Mouse (Mus musculus) heart, adult 2 months (tissue): ENCODE results near the gene Casc3. TPM values are rescaled to one million over a fixed set of nuclear protein-coding genes. Genes with fewer than 3 reads are reported as not detected.

ENCODE experiments used
- DNase-seq, 2 experiments: peaks; one replicate each; pipeline ENCODE4 v3.0.0; 2021
- H3K27ac ChIP-seq: fragments of 200-600 bp; 2 replicates; pipeline ENCODE4 v1.8.1; 2022
- H3K27me3 ChIP-seq: fragments of 200-500 bp; 2 replicates; pipeline ENCODE4 v1.6.1; 2012; ENCODE audit warnings: mild to moderate bottlenecking, low read length, inconsistent platforms, mixed read lengths; ENCODE audit not compliant: control insufficient read depth, insufficient read depth
- H3K36me3 ChIP-seq: fragments of 200-500 bp; 2 replicates; pipeline ENCODE4 v1.6.1; 2012; ENCODE audit warnings: low read length, inconsistent platforms; ENCODE audit not compliant: control insufficient read depth, insufficient read depth
- H3K4me1 ChIP-seq: fragments of 200-500 bp; 2 replicates; pipeline ENCODE4 v1.6.1; 2011; ENCODE audit warnings: low read length; ENCODE audit not compliant: control insufficient read depth, insufficient read depth
- H3K4me3 ChIP-seq: fragments of 200-600 bp; 2 replicates; pipeline ENCODE4 v1.8.1; 2022
- H3K79me2 ChIP-seq: fragments of 200-500 bp; replicated peaks from 2 replicates; pipeline ENCODE4 v1.6.1; 2012; ENCODE audit warnings: mild to moderate bottlenecking, inconsistent platforms, low read length, moderate library complexity, mixed read lengths; ENCODE audit not compliant: control insufficient read depth, insufficient read depth
- H3K9ac ChIP-seq: fragments of 200-500 bp; 2 replicates; pipeline ENCODE4 v1.6.1; 2012; ENCODE audit warnings: low read depth, mild to moderate bottlenecking, control low read depth, inconsistent platforms, low read length, mixed read lengths
- CTCF ChIP-seq: fragments of 200-600 bp; IDR thresholded peaks from 2 replicates; pipeline ENCODE4 v1.8.1; 2022; ENCODE audit warnings: antibody characterized with exemption, mild to moderate bottlenecking, moderate library complexity
- EP300 ChIP-seq: fragments of 200-500 bp; IDR thresholded peaks from 2 replicates; pipeline ENCODE4 v1.6.1; 2011; ENCODE audit warnings: low read depth, low read length, control low read depth; ENCODE audit not compliant: insufficient read depth
- POLR2A ChIP-seq: fragments of 200-500 bp; IDR thresholded peaks from 2 replicates; pipeline ENCODE4 v1.6.1; 2011; ENCODE audit warnings: mild to moderate bottlenecking, low read depth, low read length, control low read depth; ENCODE audit not compliant: insufficient read depth
- WGBS: fragments of 180-500 bp; shearing (Covaris S2); methylation state at CpG from one replicate; pipeline ENCODE4 v1.1.7; 2018; 5-methylcytosine and 5-hydroxymethylcytosine counted together
- intact Hi-C: fragments of 180-260 bp; cut with DNase I; formaldehyde crosslinking; loops from one replicate; pipeline ENCODE4 v1.15.1; 2025
- polyA plus RNA-seq: library from polyadenylated mRNA; depleted of rRNA; stranded (reverse); fragments of >200 nt; gene quantifications from 2 replicates; pipeline ENCODE4 v1.2.3, GENCODE M21; 2012
- total RNA-seq, 2 experiments: library from RNA; stranded (reverse); gene quantifications; 2 replicates each; pipeline ENCODE4 v1.2.3; 2021

Gene Casc3
- total and polyA plus RNA-seq, 3 experiments: 17.5 to 20.7 (median 18.7) TPM

DNA sequence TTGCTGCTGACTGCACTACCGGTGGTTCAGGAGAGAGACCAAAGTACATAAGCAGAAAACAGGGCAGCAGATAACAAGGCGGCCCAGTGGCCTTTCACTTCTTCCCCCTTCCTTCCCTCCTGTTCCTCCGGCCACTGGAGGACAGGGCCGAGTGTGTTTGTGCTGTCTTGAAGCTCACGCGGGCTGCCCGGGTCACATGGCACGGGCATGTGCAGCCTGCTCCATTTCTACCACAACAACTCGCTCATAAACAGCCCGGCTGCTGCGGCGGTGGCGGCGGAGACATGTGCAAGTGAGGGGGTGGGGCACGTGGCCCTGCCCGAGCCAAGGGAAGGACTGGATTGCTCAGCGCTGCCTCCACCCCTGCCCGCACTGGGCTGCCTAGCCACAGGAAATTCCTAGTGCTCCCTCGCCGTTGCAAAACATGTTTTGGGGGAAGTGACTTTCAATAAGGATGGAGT is 21.4 kb upstream of the Casc3 start:
- peak; percentile 99 for TF ChIP-seq EP300
- TF ChIP-seq POLR2A: peak; percentile 93
- peak; percentile 62 for TF ChIP-seq CTCF
- peaks cover 9% of the 10 kb centered on the region for H3K36me3 ChIP-seq

DNA sequence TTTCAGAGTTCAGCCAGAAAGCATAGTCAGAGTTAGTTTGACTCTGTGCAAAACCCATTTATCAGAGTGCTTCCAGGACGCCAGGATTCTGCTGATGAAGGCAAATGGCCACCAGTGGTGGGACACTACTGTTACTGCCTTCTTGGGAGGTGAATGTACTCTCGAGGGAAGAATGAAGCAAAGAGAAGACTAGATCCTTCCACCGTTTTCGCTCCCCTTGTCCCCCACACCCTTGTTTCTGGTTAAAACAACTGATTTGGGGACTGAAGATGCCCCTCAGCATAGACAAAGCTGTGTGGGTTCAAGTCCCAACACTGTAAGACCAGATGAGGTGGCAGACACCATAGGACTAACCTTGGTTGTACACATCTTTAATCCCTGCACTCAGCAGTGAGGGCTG is 20.6 kb upstream of the Casc3 start:
- peak overlapping the region; percentile 99 for H3K27ac ChIP-seq
- intact Hi-C loops: no loop called here
- peaks cover 42% of the 10 kb centered on the region for H3K4me1 ChIP-seq
- TF ChIP-seq POLR2A (no peak), CTCF (no peak), EP300 (no peak)
- no peaks in the 10 kb centered on the region for H3K79me2 ChIP-seq
- H3K4me3 ChIP-seq: no peak overlapping the region; the same call in 1 of the 2 replicates
- no peaks in the 10 kb centered on the region for H3K27me3 ChIP-seq
- peaks cover 9% of the 10 kb centered on the region for H3K36me3 ChIP-seq
- peak in 1 of 2 experiments; percentile 44 for DNase-seq
- WGBS: 58% methylated on average over 4 of the region's 4 CpGs
- H3K9ac ChIP-seq: peak overlapping the region; percentile 58

More for the DNA sequence above, 21.4 kb upstream of the Casc3 start:
- Histone ChIP-seq H3K79me2 (no peaks in the 10 kb centered on the region), H3K27me3 (no peaks in the 10 kb centered on the region), H3K9ac (peak overlapping the region; percentile 64), H3K4me1 (peaks cover 38% of the 10 kb centered on the region), H3K27ac (peak overlapping the region; percentile 99), H3K4me3 (peak overlapping the region; percentile 30)
- intact Hi-C loops: loop anchor here (1.0 kb wide), 1 partner anchor 8 kb away; the partner anchor contains the start of gene Nr1d1
- DNase-seq: peak; percentile 97 to 99
- WGBS: 0% methylated on average over 20 of the region's 20 CpGs

DNA sequence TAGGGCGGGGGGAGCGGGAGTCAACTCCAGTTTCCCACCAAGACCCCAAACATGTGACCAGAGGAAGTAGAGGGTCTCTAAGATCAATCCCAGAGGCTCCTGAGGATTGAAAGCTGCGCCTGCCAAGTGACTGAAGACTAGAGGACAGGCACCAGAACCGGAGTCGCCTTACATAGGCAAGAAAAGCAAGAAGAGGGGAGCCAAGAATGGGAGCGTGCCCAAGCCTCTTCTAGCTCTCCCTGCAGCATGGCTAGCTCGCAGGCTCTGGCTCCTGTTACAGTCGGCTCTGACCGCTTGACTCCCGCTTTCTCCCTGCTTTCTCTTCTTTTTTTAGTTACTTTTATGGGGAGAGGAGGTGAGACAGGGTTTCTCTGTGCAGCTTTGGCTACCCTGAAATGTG is 19.5 kb upstream of the Casc3 start:
- peak; percentile 57 to 66 for DNase-seq
- Histone ChIP-seq H3K9ac (peak overlapping the region; percentile 81), H3K4me1 (peaks cover 42% of the 10 kb centered on the region), H3K27ac (peak overlapping the region; percentile 99), H3K27me3 (no peaks in the 10 kb centered on the region), H3K4me3 (peak overlapping the region; percentile 13; the same call in 1 of the 2 replicates), H3K36me3 (peaks cover 9% of the 10 kb centered on the region), H3K79me2 (no peaks in the 10 kb centered on the region)
- intact Hi-C loops: no loop called here
- 11% methylated on average over 10 of the region's 10 CpGs for WGBS
- no peak for TF ChIP-seq POLR2A
- no peak for TF ChIP-seq CTCF
- no peak for TF ChIP-seq EP300

DNA sequence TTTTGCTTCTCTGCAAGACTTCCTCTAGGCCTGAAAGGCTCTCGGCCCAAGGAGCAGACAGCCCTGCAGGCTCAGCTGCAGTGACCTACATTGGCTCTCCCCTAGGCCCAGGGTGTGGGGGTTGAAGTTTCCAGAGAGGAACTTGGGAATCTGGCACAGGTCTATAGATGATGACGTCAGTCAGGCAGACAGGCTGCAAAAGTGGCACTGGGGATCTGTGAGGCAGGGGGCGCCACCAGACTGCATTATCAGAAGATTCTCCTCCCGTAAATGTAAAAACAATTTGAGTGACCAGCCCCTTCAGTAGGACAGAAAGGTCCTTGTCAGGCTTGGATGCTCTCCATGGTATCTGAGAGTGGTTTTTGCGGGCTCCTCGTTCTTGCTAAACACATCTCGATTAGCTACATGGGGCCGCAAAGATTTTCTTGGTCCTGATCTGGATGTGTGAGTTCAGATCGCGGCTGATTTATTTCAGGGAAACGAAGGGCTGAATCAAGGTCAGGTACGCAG is 18.9 kb upstream of the Casc3 start:
- Histone ChIP-seq H3K9ac (peak overlapping the region; percentile 81), H3K27ac (peak overlapping the region; percentile 99), H3K4me3 (peak overlapping the region; percentile 45), H3K36me3 (peaks cover 9% of the 10 kb centered on the region), H3K4me1 (peaks cover 42% of the 10 kb centered on the region), H3K79me2 (no peaks in the 10 kb centered on the region), H3K27me3 (no peaks in the 10 kb centered on the region)
- peak; percentile 86 to 90 for DNase-seq
- TF ChIP-seq CTCF (peak; percentile 84), EP300 (peak; percentile 91), POLR2A (peak; percentile 80)
- 1% methylated on average over 12 of the region's 12 CpGs for WGBS
- intact Hi-C loops: loop anchor here (2.0 kb wide), 1 partner anchor 13 kb away; no protein-coding TSS in a partner anchor

DNA sequence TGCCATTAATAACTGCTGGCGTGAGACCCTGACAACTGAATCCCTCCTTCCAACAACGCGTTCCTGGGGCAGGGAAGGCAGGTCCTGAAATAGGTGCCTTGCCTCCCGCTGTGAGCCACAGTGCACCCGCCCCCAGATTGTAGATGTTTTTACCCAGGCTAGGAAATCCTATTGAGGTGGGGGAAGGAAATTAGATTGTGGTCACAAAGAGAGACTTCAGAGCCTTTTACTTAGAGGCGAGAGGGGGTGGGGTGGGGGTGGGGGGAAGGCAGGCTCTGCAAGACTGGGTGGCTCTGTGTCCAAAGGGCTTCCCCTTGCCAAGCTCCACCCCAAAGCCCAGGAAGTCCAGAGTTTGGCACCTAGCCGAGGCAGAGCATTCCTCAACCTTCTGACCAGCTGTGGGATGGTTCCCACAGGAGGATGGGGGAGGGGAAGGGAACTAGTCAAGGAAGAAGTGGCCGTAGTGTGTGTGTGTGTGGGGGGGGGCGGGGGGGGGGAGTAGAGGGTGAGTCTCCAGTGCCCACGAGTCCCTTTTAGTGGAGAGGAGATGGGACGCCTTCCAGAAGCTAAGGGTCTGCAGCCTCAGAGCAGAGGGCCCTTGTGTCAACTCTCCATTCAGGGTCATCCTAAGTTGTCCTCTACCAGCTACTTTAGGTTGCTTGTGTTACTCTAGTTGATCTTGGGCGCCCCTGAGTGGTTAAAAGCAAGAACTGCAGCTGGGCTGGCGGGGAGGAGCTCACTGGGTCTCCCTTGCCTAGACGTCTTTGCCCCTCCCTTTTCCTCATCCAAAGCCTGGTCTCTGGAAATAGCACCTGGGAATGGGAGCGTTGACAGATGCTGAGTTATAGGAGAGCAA is 18.1 kb upstream of the Casc3 start:
- Histone ChIP-seq H3K4me3 (peak overlapping the region; percentile 45), H3K27me3 (no peaks in the 10 kb centered on the region), H3K4me1 (peaks cover 40% of the 10 kb centered on the region), H3K36me3 (peaks cover 9% of the 10 kb centered on the region), H3K9ac (peak overlapping the region; percentile 81), H3K27ac (peak overlapping the region; percentile 99), H3K79me2 (no peaks in the 10 kb centered on the region)
- peak; percentile 97 for DNase-seq
- intact Hi-C loops: loop anchor here (1.0 to 2.0 kb wide), 3 partner anchors 14 to 86 kb away; no protein-coding TSS in a partner anchor
- TF ChIP-seq POLR2A: peak; percentile 85
- peak; percentile 85 for TF ChIP-seq CTCF
- peak; percentile 85 for TF ChIP-seq EP300
- under 1% methylated on average over 14 of the region's 15 CpGs for WGBS

DNA sequence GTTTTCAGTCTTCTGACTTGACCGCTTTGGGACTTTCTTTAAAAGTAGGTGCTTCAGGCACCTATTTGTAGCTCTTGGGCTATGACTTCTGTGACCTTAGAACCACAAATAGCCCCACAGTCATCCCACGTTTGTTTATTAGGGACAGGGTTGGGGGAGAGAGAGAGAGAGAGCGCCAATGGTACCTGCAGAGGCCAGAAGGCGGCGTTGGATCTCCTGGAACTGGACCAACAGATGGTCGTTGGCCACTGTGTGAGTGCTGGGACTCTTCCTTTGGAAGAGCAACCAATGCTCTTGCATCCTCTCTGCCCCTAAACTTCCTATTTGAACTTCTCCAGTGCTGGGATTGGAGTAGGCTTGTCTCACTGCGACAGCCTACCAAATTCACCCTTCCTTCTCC is 17.5 kb upstream of the Casc3 start:
- H3K79me2 ChIP-seq: no peaks in the 10 kb centered on the region
- H3K36me3 ChIP-seq: peaks cover 9% of the 10 kb centered on the region
- 9% methylated on average over 7 of the region's 7 CpGs for WGBS
- no peak for DNase-seq
- H3K4me3 ChIP-seq: no peak overlapping the region
- TF ChIP-seq EP300 (no peak), CTCF (peak; percentile 25; the same call in 1 of the 2 replicates), POLR2A (no peak)
- H3K27me3 ChIP-seq: no peaks in the 10 kb centered on the region
- intact Hi-C loops: loop anchor here (1.0 to 2.0 kb wide), 3 partner anchors 14 to 87 kb away; no protein-coding TSS in a partner anchor
- H3K4me1 ChIP-seq: peaks cover 38% of the 10 kb centered on the region
- peak overlapping the region; percentile 34 for H3K9ac ChIP-seq
- H3K27ac ChIP-seq: peak overlapping the region; percentile 99
